Mouse (Mus musculus): ENCODE data around the gene Slc17a7.
"Not testable (repeated sequence)": the region's sequence is repeated elsewhere in the genome, so short reads cannot be mapped to it uniquely, and the experiment has no call there.

Gene Slc17a7

GRCm38 (mm10) chr7:45154993-45155514 is 8.7 kb upstream of the Slc17a7 start:
- DNase-seq = peak; percentile 36 to 64

GRCm38 (mm10) chr7:45155590-45155989 is 8.2 kb upstream of the Slc17a7 start:
- DNase-seq = no peak

GRCm38 (mm10) chr7:45156206-45156605 is 7.5 kb upstream of the Slc17a7 start:
- no peak for DNase-seq

GRCm38 (mm10) chr7:45157459-45157858 is 6.3 kb upstream of the Slc17a7 start:
- DNase-seq = no peak

- DNase-seq = no peak
Observed at GRCm38 (mm10) chr7:45158991-45159390, 4.8 kb upstream of the Slc17a7 start.

- DNase-seq = no peak
Observed at GRCm38 (mm10) chr7:45160316-45160800, 3.4 kb upstream of the Slc17a7 start.

GRCm38 (mm10) chr7:45160866-45161265 is 2.9 kb upstream of the Slc17a7 start:
- DNase-seq = no peak

- peak; percentile 90 to 92 for DNase-seq
Observed at GRCm38 (mm10) chr7:45161612-45162473, 1.9 kb upstream of the Slc17a7 start.

GRCm38 (mm10) chr7:45162551-45162950 is 1.2 kb upstream of the Slc17a7 start:
- no peak for DNase-seq

GRCm38 (mm10) chr7:45162996-45163615 is 643 bp upstream of the Slc17a7 start:
- DNase-seq = no peak

GRCm38 (mm10) chr7:45164833-45165232 is 1.1 kb downstream of the Slc17a7 start:
- no peak for DNase-seq

- no peak for DNase-seq
Observed at GRCm38 (mm10) chr7:45165701-45166100, 2.0 kb downstream of the Slc17a7 start.

- DNase-seq = no peak
Observed at GRCm38 (mm10) chr7:45166950-45167401, 3.2 kb downstream of the Slc17a7 start.

- no peak for DNase-seq
Observed at GRCm38 (mm10) chr7:45167761-45168445, 4.2 kb downstream of the Slc17a7 start.

- no peak for DNase-seq
Observed at GRCm38 (mm10) chr7:45168656-45169055, 4.9 kb downstream of the Slc17a7 start.

GRCm38 (mm10) chr7:45169495-45169894 is 5.7 kb downstream of the Slc17a7 start:
- DNase-seq = peak; percentile 24 to 32

GRCm38 (mm10) chr7:45172974-45173373 is 9.2 kb downstream of the Slc17a7 start:
- DNase-seq = peak; percentile 38 to 55

GRCm38 (mm10) chr7:45173772-45174171 is 10.0 kb downstream of the Slc17a7 start:
- not testable (repeated sequence) for DNase-seq

- no peak for DNase-seq
Observed at GRCm38 (mm10) chr7:45174567-45175280, 11.0 kb downstream of the Slc17a7 start.

GRCm38 (mm10) chr7:45175398-45175797 is 11.6 kb downstream of the Slc17a7 start:
- no peak for DNase-seq

GRCm38 (mm10) chr7:45175929-45176328 is 12.2 kb downstream of the Slc17a7 start:
- no peak for DNase-seq

GRCm38 (mm10) chr7:45176356-45176755 is 12.6 kb downstream of the Slc17a7 start:
- no peak for DNase-seq
